Mouse (Mus musculus) liver, postnatal 0 days (tissue): Measurements from ENCODE around the gene Fitm2.

Experiments
- CTCF ChIP-seq: sonication (generic); IDR thresholded peaks from 2 replicates; pipeline ENCODE4 v1.5.1; 2016; ENCODE audit warnings: antibody characterized with exemption, low read depth
- EP300 ChIP-seq: IDR thresholded peaks from 2 replicates; pipeline ENCODE4 v1.6.1; 2016; ENCODE audit warnings: antibody characterized with exemption, low read depth, mild to moderate bottlenecking

- TF ChIP-seq EP300 (no peak), CTCF (no peak)
Observed at GRCm38 (mm10) chr2:163459380-163459779, 13.0 kb downstream of the Fitm2 start.
